Mouse (Mus musculus): Measurements from ENCODE around the gene Sox2.

The Sox2 gene

GRCm38 (mm10) chr3:34649726-34650620, at the start of gene Sox2:
Sox2 (plus strand) TSS chr3:34650405.
- no peak for DNase-seq

- DNase-seq = no peak
Observed at GRCm38 (mm10) chr3:34601116-34601515, 49.1 kb upstream of the Sox2 start.

- peak; percentile 37 for DNase-seq
Observed at GRCm38 (mm10) chr3:34614107-34614506, 36.1 kb upstream of the Sox2 start.

GRCm38 (mm10) chr3:34615526-34615925, 34.7 kb upstream of the Sox2 start:
- peak; percentile 79 for DNase-seq

- DNase-seq = no peak
Observed at GRCm38 (mm10) chr3:34618934-34619333, 31.3 kb upstream of the Sox2 start.

- DNase-seq = peak; percentile 60
Observed at GRCm38 (mm10) chr3:34620121-34620520, 30.1 kb upstream of the Sox2 start.

GRCm38 (mm10) chr3:34624721-34625270, 25.4 kb upstream of the Sox2 start:
- peak; percentile 44 for DNase-seq

GRCm38 (mm10) chr3:34626521-34626920, 23.7 kb upstream of the Sox2 start:
- peak; percentile 66 for DNase-seq

- peak; percentile 54 for DNase-seq
Observed at GRCm38 (mm10) chr3:34630031-34630430, 20.2 kb upstream of the Sox2 start.

GRCm38 (mm10) chr3:34630736-34631135, 19.5 kb upstream of the Sox2 start:
- DNase-seq = no peak

GRCm38 (mm10) chr3:34636958-34637357, 13.2 kb upstream of the Sox2 start:
- peak; percentile 31 for DNase-seq

- DNase-seq = no peak
Observed at GRCm38 (mm10) chr3:34637481-34637880, 12.7 kb upstream of the Sox2 start.

- no peak for DNase-seq
Observed at GRCm38 (mm10) chr3:34637926-34638325, 12.3 kb upstream of the Sox2 start.

GRCm38 (mm10) chr3:34638344-34638743, 11.9 kb upstream of the Sox2 start:
- no peak for DNase-seq

- no peak for DNase-seq
Observed at GRCm38 (mm10) chr3:34639031-34639872, 11.0 kb upstream of the Sox2 start.

GRCm38 (mm10) chr3:34639873-34640270, 10.3 kb upstream of the Sox2 start:
- DNase-seq = no peak

- no peak for DNase-seq
Observed at GRCm38 (mm10) chr3:34640276-34640675, 9.9 kb upstream of the Sox2 start.

GRCm38 (mm10) chr3:34640690-34641600, 9.3 kb upstream of the Sox2 start:
- no peak for DNase-seq

- no peak for DNase-seq
Observed at GRCm38 (mm10) chr3:34641756-34642497, 8.3 kb upstream of the Sox2 start.

- peak; percentile 71 for DNase-seq
Observed at GRCm38 (mm10) chr3:34642498-34642941, 7.7 kb upstream of the Sox2 start.

GRCm38 (mm10) chr3:34643067-34643466, 7.1 kb upstream of the Sox2 start:
- peak; percentile 63 for DNase-seq
